Mouse (Mus musculus) hindbrain, embryonic 10.5 days (tissue): ENCODE data around the gene Xrcc5. TPM values are rescaled to one million over a fixed set of nuclear protein-coding genes. Genes with fewer than 3 reads are reported as not detected.

ENCODE experiments used
- DNase-seq: peaks from one replicate; pipeline ENCODE4 v3.0.0-alpha.2; 2017; ENCODE audit warnings: low spot score
- H3K27ac ChIP-seq: fragments of 300-500 bp; sonication (generic); 2 replicates; pipeline ENCODE4 v1.5.1; 2016; ENCODE audit warnings: mild to moderate bottlenecking, moderate library complexity
- H3K27me3 ChIP-seq: fragments of 300-500 bp; sonication (generic); 2 replicates; pipeline ENCODE4 v1.6.1; 2016; ENCODE audit warnings: mild to moderate bottlenecking; ENCODE audit not compliant: poor library complexity, insufficient read depth, severe bottlenecking
- H3K36me3 ChIP-seq: fragments of 300-500 bp; sonication (generic); 2 replicates; pipeline ENCODE4 v1.6.1; 2016; ENCODE audit warnings: mild to moderate bottlenecking, moderate library complexity
- H3K4me1 ChIP-seq: fragments of 300-500 bp; sonication (generic); replicated peaks from 2 replicates; pipeline ENCODE4 v1.6.1; 2016; ENCODE audit warnings: mild to moderate bottlenecking
- H3K4me3 ChIP-seq: fragments of 300-500 bp; sonication (generic); 2 replicates; pipeline ENCODE4 v1.5.1; 2016; ENCODE audit warnings: mild to moderate bottlenecking, moderate library complexity
- H3K9me3 ChIP-seq: fragments of 300-500 bp; sonication (generic); 2 replicates; pipeline ENCODE4 v1.6.1; 2016; ENCODE audit warnings: mild to moderate bottlenecking, moderate library complexity
- WGBS: fragments of 180-500 bp; shearing (Covaris S2); methylation state at CpG from one replicate; pipeline ENCODE4 v1.1.7; 2016; 5-methylcytosine and 5-hydroxymethylcytosine counted together
- polyA plus RNA-seq: library from polyadenylated mRNA; unstranded; fragments of >200 nt; fragmentation: Nextera tagmentation; extraction: Ambion mirVana; gene quantifications from 2 replicates; pipeline ENCODE4 v1.2.1, GENCODE M21; 2016

Gene Xrcc5
- polyA plus RNA-seq, 1 experiment from 2014 or later, result 48.1 TPM

DNA sequence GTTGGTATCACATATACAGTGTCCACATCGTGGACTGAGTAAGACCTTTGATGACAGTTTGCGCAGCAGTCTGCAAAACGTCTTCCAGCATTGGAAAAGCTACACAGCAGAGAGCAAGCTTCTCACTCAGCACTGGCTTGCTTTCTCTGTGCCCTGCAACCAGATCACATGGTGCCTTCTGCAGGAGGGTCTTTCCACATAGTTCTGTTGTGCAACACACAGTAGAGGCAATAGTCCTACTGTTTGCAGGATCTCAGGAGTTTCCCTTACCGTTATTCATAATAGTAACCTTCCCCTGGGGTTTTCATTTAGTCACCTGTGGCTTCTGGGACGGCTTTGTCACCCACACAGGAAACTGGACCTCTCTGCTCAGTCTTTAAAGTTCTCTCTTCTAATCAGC is 13.5 kb downstream of the Xrcc5 start:
- WGBS, result 93% methylated on average over 5 of the region's 5 CpGs

DNA sequence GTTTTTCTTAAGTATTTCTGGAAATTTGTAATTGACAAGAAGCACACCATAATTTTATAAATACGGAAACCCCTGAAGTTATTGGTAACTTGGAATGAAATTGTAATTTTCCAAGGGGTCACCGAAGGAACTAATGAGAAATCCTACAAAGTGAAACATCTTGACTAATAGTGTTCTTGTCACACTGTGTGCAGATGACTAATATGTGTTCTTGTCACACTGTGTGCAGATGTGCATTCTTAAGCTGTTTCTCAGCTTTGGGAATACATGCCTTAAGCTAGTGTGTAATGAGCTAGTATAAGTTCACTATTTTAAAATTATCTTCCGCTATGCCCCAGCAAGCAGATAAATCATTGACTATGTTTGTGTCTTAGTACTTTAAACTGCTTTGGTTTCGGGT is 16.0 kb downstream of the Xrcc5 start:
- 96% methylated on average over 4 of the region's 4 CpGs for WGBS
- H3K27me3 ChIP-seq, result no peaks in the 10 kb centered on the region
- no peaks in the 10 kb centered on the region for H3K4me1 ChIP-seq
- H3K27ac ChIP-seq, result no peak overlapping the region
- peaks cover 97% of the 10 kb centered on the region for H3K36me3 ChIP-seq
- no peak for DNase-seq
- H3K9me3 ChIP-seq, result no peaks in the 10 kb centered on the region
- no peak overlapping the region for H3K4me3 ChIP-seq

More for the DNA sequence above, 13.5 kb downstream of the Xrcc5 start:
- Histone ChIP-seq H3K4me3 (no peak overlapping the region), H3K36me3 (peaks cover 96% of the 10 kb centered on the region), H3K27me3 (no peaks in the 10 kb centered on the region), H3K27ac (no peak overlapping the region), H3K9me3 (no peaks in the 10 kb centered on the region), H3K4me1 (no peaks in the 10 kb centered on the region)
- no peak for DNase-seq

DNA sequence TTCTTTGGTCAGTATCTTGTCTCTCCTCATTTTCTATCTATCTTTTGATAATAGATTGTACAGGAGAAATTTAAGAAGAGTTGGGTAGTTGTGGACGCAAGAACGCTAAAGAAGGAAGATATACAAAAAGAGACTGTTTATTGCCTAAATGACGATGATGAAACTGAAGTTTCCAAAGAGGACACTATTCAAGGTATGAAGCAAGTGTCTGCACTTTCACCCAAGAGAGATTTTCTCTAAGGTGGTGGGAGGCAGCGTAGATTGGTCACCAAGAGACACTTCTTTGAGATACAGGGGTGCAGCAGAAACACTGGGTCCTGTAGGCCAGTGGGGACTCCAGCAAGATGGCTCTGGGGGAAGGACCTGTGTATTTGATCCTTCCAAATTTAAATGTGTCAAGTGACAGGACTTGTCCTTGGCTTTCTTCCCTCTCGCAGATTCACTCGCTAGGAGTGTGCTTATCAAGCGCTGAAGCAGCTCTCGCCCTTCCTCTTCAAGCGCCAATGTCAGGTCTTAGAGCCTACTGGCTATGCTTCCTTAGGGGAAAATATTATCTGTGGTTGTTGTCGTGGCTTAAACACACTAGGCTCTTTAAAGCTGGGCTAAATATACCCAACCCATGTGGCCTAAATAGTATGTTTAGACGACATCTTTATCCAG is 19.1 kb downstream of the Xrcc5 start:
- H3K4me3 ChIP-seq, result no peak overlapping the region
- 94% methylated on average over 11 of the region's 11 CpGs for WGBS
- H3K9me3 ChIP-seq, result no peaks in the 10 kb centered on the region
- H3K27me3 ChIP-seq, result no peaks in the 10 kb centered on the region
- no peaks in the 10 kb centered on the region for H3K4me1 ChIP-seq
- DNase-seq, result no peak
- no peak overlapping the region for H3K27ac ChIP-seq
- H3K36me3 ChIP-seq, result peaks cover 95% of the 10 kb centered on the region

GRCm38 (mm10) chr1:72334807-72335206 is 27.6 kb downstream of the Xrcc5 start:
- no peaks in the 10 kb centered on the region for H3K9me3 ChIP-seq
- no peak for DNase-seq
- H3K4me1 ChIP-seq, result no peaks in the 10 kb centered on the region
- peaks cover 91% of the 10 kb centered on the region for H3K36me3 ChIP-seq
- H3K27me3 ChIP-seq, result no peaks in the 10 kb centered on the region
- H3K27ac ChIP-seq, result no peak overlapping the region
- 94% methylated on average over 11 of the region's 11 CpGs for WGBS
- H3K4me3 ChIP-seq, result no peak overlapping the region

DNA sequence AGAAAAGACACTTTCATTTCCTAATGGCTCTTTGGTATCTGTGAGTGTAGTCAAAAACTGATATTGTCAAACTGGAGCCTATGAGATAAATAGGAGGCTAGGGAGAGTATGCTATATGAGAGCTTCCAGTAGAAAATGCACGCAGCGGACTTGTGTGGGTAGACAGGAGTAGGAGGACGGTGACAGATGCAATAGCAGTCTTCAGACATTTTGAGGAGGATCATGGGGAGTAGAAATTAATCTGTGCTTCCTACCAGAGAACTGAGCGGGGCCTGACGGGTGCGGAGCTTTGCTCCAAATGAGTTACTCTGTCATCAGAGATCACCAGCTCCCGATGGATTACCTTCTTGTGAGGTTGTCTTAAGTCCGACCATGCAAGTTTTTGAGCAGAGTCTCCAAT is 29.6 kb downstream of the Xrcc5 start:
- no peak for DNase-seq
- no peaks in the 10 kb centered on the region for H3K4me1 ChIP-seq
- H3K27ac ChIP-seq, result no peak overlapping the region
- H3K9me3 ChIP-seq, result no peaks in the 10 kb centered on the region
- H3K36me3 ChIP-seq, result peaks cover 89% of the 10 kb centered on the region
- no peak overlapping the region for H3K4me3 ChIP-seq
- H3K27me3 ChIP-seq, result no peaks in the 10 kb centered on the region
- WGBS, result 97% methylated on average over 8 of the region's 8 CpGs

- 98% methylated on average over 5 of the region's 5 CpGs for WGBS
- H3K27ac ChIP-seq, result no peak overlapping the region
- no peak overlapping the region for H3K4me3 ChIP-seq
- H3K36me3 ChIP-seq, result peaks cover 91% of the 10 kb centered on the region
- H3K27me3 ChIP-seq, result no peaks in the 10 kb centered on the region
- DNase-seq, result no peak
- H3K9me3 ChIP-seq, result no peaks in the 10 kb centered on the region
- no peaks in the 10 kb centered on the region for H3K4me1 ChIP-seq
Measured at GRCm38 (mm10) chr1:72338341-72338740, 31.1 kb downstream of the Xrcc5 start.

DNA sequence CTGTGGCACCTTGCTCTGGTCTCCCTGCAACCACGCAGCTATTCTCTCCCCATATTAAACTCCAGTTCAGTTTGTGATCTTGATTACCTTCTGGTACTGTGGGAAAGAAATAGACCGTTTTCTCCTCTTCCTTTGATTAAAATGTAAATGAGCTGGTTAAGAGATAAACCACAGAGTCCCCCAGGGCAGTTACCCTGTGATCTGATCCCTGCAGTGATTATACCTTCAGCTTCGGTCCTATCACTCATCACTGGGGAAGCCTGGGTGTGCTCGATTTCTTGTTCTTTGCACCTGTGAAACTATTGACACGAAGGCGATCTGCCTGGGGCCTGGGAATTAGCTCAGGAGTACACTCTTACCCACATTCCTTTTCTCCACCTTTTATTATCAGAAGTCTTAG is 40.7 kb downstream of the Xrcc5 start:
- Histone ChIP-seq H3K4me1 (no peaks in the 10 kb centered on the region), H3K36me3 (peaks cover 86% of the 10 kb centered on the region), H3K27ac (no peak overlapping the region), H3K27me3 (no peaks in the 10 kb centered on the region), H3K9me3 (no peaks in the 10 kb centered on the region), H3K4me3 (no peak overlapping the region)
- 80% methylated on average over 6 of the region's 6 CpGs for WGBS
- DNase-seq, result no peak

- Histone ChIP-seq H3K9me3 (no peaks in the 10 kb centered on the region), H3K36me3 (peaks cover 69% of the 10 kb centered on the region), H3K4me1 (no peaks in the 10 kb centered on the region), H3K27ac (no peak overlapping the region), H3K4me3 (no peak overlapping the region), H3K27me3 (no peaks in the 10 kb centered on the region)
- DNase-seq, result no peak
- 96% methylated on average over 2 of the region's 2 CpGs for WGBS
Measured at GRCm38 (mm10) chr1:72354856-72355255, 47.6 kb downstream of the Xrcc5 start.

DNA sequence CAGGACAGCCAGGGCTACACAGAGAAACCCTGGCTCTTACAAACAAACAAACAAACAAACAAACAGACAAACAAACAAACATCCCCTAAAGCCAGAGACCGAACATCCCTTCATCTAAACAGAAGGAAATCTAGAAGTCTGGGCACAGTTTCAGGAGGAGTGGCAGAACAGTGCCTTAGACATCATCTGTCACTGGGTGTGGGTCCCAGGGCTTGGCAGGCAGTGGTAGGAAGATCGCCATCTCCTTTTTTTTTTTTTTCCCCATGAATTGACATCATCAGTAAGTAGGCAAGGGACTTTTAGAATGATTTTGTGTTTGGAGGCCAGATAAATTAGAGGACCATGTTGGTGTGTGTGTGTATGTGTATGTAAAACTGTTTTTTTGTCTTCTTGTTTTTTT is 51.0 kb downstream of the Xrcc5 start:
- H3K27me3 ChIP-seq, result no peaks in the 10 kb centered on the region
- 89% methylated on average over 2 of the region's 2 CpGs for WGBS
- H3K4me1 ChIP-seq, result no peaks in the 10 kb centered on the region
- H3K36me3 ChIP-seq, result peaks cover 66% of the 10 kb centered on the region
- no peak overlapping the region for H3K27ac ChIP-seq
- no peaks in the 10 kb centered on the region for H3K9me3 ChIP-seq
- H3K4me3 ChIP-seq, result no peak overlapping the region
- DNase-seq, result no peak

DNA sequence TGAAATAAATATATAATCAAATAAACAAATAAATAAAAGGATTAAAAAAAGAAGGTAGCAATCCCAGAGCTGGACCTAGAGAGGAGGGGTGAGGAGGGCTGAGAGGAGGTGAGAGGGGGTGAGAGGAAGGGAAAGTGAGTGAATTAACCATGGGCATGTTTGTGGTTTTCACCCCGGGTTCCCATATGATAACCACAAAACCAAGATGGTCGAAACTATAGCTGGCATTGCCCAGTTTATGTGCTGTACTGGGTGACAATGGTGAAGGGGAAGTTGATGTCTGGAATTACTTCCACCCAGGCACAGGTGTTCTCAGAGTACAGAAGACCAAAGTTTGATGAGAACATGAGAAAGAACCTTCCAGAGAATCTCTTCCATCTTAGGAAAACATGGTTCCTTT is 52.2 kb downstream of the Xrcc5 start:
- no peak for DNase-seq
- H3K27ac ChIP-seq, result no peak overlapping the region
- H3K4me3 ChIP-seq, result no peak overlapping the region
- peaks cover 64% of the 10 kb centered on the region for H3K36me3 ChIP-seq
- H3K27me3 ChIP-seq, result no peaks in the 10 kb centered on the region
- 96% methylated on average over 2 of the region's 2 CpGs for WGBS
- no peaks in the 10 kb centered on the region for H3K9me3 ChIP-seq
- no peaks in the 10 kb centered on the region for H3K4me1 ChIP-seq

- Histone ChIP-seq H3K9me3 (no peaks in the 10 kb centered on the region), H3K27ac (no peak overlapping the region), H3K36me3 (peaks cover 57% of the 10 kb centered on the region), H3K27me3 (no peaks in the 10 kb centered on the region), H3K4me3 (no peak overlapping the region), H3K4me1 (no peaks in the 10 kb centered on the region)
- WGBS, result 94% methylated on average over 4 of the region's 4 CpGs
- DNase-seq, result no peak
Measured at GRCm38 (mm10) chr1:72360809-72361208, 53.6 kb downstream of the Xrcc5 start.

GRCm38 (mm10) chr1:72364661-72365060 is 57.4 kb downstream of the Xrcc5 start:
- Histone ChIP-seq H3K9me3 (no peaks in the 10 kb centered on the region), H3K27ac (no peak overlapping the region), H3K4me1 (no peaks in the 10 kb centered on the region), H3K27me3 (no peaks in the 10 kb centered on the region), H3K4me3 (no peak overlapping the region), H3K36me3 (peaks cover 36% of the 10 kb centered on the region)
- WGBS, result 90% methylated on average over 8 of the region's 8 CpGs
- no peak for DNase-seq

GRCm38 (mm10) chr1:72372512-72372911 is 65.3 kb downstream of the Xrcc5 start:
- DNase-seq, result no peak
- no peak overlapping the region for H3K27ac ChIP-seq
- H3K27me3 ChIP-seq, result no peaks in the 10 kb centered on the region
- H3K9me3 ChIP-seq, result no peaks in the 10 kb centered on the region
- H3K4me1 ChIP-seq, result no peaks in the 10 kb centered on the region
- 82% methylated on average over 1 of the region's 1 CpGs for WGBS
- no peak overlapping the region for H3K4me3 ChIP-seq
- peaks cover 29% of the 10 kb centered on the region for H3K36me3 ChIP-seq

GRCm38 (mm10) chr1:72372913-72373312 is 65.7 kb downstream of the Xrcc5 start:
- DNase-seq, result no peak
- WGBS, result 98% methylated on average over 3 of the region's 3 CpGs
- Histone ChIP-seq H3K27ac (no peak overlapping the region), H3K27me3 (no peaks in the 10 kb centered on the region), H3K36me3 (peaks cover 29% of the 10 kb centered on the region), H3K4me1 (no peaks in the 10 kb centered on the region), H3K9me3 (no peaks in the 10 kb centered on the region), H3K4me3 (no peak overlapping the region)
